8 mouse cellular contexts compared by ENCODE assay signal in the genomic region with DNA sequence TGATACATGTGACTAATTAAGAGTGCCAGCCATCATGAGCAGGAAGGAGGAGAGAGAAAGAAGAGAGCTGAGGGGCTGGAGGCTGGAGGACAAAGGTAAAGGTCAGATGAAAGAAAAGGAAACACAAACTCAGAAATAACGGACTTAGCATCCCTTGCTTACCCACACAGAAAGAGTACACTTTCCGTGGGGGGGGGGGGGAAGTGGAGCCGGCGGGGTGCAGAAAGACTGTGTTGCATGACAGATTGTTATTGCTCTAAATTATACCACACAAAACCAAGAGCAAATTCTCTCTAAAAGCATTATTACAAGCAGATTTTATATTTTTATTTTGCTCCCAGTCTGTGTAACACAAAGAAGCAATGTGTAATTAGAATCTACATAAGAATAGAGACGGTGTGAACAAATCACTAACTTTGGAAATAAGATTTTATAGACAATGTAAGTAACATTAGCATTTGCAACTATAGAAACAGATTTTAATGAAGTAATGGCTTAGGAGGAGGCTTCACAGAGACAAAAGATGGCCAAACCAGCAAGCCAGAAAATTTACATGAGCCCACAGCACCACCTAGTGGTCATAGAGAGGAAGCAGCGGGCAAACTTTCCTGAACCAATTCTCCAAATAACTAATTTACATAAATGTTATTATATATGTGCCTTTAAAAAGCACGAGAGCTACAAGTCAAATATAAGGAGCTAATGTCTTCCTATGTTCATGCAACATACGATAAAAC.
DNase-seq lines count a peak whose midpoint lies in the region; ATAC-seq and TF ChIP-seq lines count a peak whose summit lies in the region.

No protein-coding gene starts in this region.

- 53% methylated on average over 8 of the region's 8 CpGs for WGBS in heart, embryonic 10.5 days
- WGBS in forebrain, embryonic 16.5 days = 11% methylated on average over 8 of the region's 8 CpGs
- WGBS in large intestine, adult 2 months = 51% methylated on average over 8 of the region's 8 CpGs

- ATAC-seq in forebrain, embryonic 16.5 days = peak; percentile 57

- H3K4me3 ChIP-seq in heart, embryonic 10.5 days = no peak overlapping the region
- H3K4me3 ChIP-seq in E14TG2a.4 (replicated peaks; ENCODE audit: low read length) = no peak overlapping the region
- H3K4me3 ChIP-seq in forebrain, embryonic 16.5 days (replicated peaks; ENCODE audit: low read length) = no peak overlapping the region

- peak; percentile 51 for DNase-seq in heart, adult 11 months
- DNase-seq in heart, embryonic 10.5 days (ENCODE audit: low spot score) = no peak
- DNase-seq in c-Kit-positive CD71-positive TER-119-negative erythroid progenitor cells, embryonic 14.5 days (ENCODE audit: low read depth) = peak; percentile 53
- peak; percentile 29 for DNase-seq in large intestine, adult 2 months (ENCODE audit: low read depth, low spot score)
- peak; percentile 60 for DNase-seq in lung, postnatal 14 days
- DNase-seq in right cerebral cortex, postnatal 14 days = peak; percentile 42

- H3K36me3 ChIP-seq in heart, embryonic 10.5 days = no peaks in the 10 kb centered on the region
- no peaks in the 10 kb centered on the region for H3K36me3 ChIP-seq in E14TG2a.4 (ENCODE audit: insufficient read depth, low read length)
- no peaks in the 10 kb centered on the region for H3K36me3 ChIP-seq in forebrain, embryonic 16.5 days (ENCODE audit: control insufficient read depth, insufficient read depth)

- H3K9ac ChIP-seq in forebrain, embryonic 16.5 days (replicated peaks; ENCODE audit: low read depth, low read length) = no peak overlapping the region

- H3K9me3 ChIP-seq in heart, embryonic 10.5 days = no peaks in the 10 kb centered on the region
- peaks cover 18% of the 10 kb centered on the region for H3K9me3 ChIP-seq in E14TG2a.4 (ENCODE audit: low read length)
- H3K9me3 ChIP-seq in forebrain, embryonic 16.5 days (ENCODE audit: control insufficient read depth, low read length) = peaks cover 6% of the 10 kb centered on the region; the same call in 1 of the 2 replicates

- no peaks in the 10 kb centered on the region for H3K27me3 ChIP-seq in heart, embryonic 10.5 days (ENCODE audit: insufficient read depth, poor library complexity, severe bottlenecking)
- H3K27me3 ChIP-seq in E14TG2a.4 (ENCODE audit: insufficient read depth, low read length) = no peaks in the 10 kb centered on the region
- H3K27me3 ChIP-seq in forebrain, embryonic 16.5 days (replicated peaks; ENCODE audit: control insufficient read depth, insufficient read depth, low read length) = no peaks in the 10 kb centered on the region

- no peak overlapping the region for H3K27ac ChIP-seq in heart, embryonic 10.5 days
- no peak overlapping the region; the same call in 1 of the 2 replicates for H3K27ac ChIP-seq in forebrain, embryonic 16.5 days (ENCODE audit: low read length)

- no peaks in the 10 kb centered on the region for H3K4me1 ChIP-seq in heart, embryonic 10.5 days
- 0 out of 2 replicates have a peak, but pooled peaks cover 11% of the 10 kb centered on the region for H3K4me1 ChIP-seq in E14TG2a.4 (replicated peaks; ENCODE audit: low read depth, low read length)
- peaks cover 4% of the 10 kb centered on the region; the same call in 1 of the 2 replicates for H3K4me1 ChIP-seq in forebrain, embryonic 16.5 days (replicated peaks; ENCODE audit: control insufficient read depth, insufficient read depth, low read length)

- no peak overlapping the region for H3K4me2 ChIP-seq in forebrain, embryonic 16.5 days (ENCODE audit: low read length)

- peak; percentile 77 for TF ChIP-seq CTCF in E14TG2a.4 (conservative IDR thresholded peaks at IDR 0.05; ENCODE audit: low read length)
